Mouse (Mus musculus) c-Kit-negative CD71-positive TER-119-positive erythroid progenitor cells, embryonic 14.5 days (primary cell): ENCODE results near the gene Hdac9.

Experiments used
- DNase-seq: peaks from one replicate; pipeline ENCODE4 v3.0.0-alpha.2; 2013; ENCODE audit warnings: low read depth, low spot score

Gene Hdac9

GRCm38 (mm10) chr12:34604521-34604920 lies 312.4 kb downstream of the Hdac9 start:
- no peak for DNase-seq

- DNase-seq = no peak
Observed at GRCm38 (mm10) chr12:34594167-34594793, 322.6 kb downstream of the Hdac9 start.

- no peak for DNase-seq
Observed at GRCm38 (mm10) chr12:34587171-34587570, 329.7 kb downstream of the Hdac9 start.

DNA sequence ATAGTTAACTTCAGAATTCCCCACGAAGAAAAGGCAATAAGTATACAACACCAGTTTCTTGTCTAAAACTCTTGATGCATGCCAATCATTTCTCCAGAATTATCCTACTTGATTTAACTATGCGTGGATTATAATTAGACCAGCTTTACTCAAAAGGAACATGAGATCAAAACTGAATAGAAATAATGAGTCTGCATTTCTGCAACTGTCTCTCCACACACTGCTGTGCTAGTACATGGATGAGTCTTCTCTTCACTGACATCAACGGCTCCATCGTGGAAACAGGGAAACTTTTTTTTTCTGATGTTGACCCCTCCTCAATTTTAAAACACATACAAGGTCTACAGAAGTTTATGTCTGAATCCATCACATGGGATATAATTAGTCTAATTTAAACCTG lies 334.4 kb downstream of the Hdac9 start:
- DNase-seq = no peak

GRCm38 (mm10) chr12:34579220-34579619 lies 337.7 kb downstream of the Hdac9 start:
- no peak for DNase-seq

GRCm38 (mm10) chr12:34571069-34571468 lies 345.8 kb downstream of the Hdac9 start:
- no peak for DNase-seq

- no peak for DNase-seq
Observed at GRCm38 (mm10) chr12:34569472-34569871, 347.4 kb downstream of the Hdac9 start.

- DNase-seq = no peak
Observed at GRCm38 (mm10) chr12:34569052-34569451, 347.8 kb downstream of the Hdac9 start.

- no peak for DNase-seq
Observed at GRCm38 (mm10) chr12:34562331-34562730, 354.6 kb downstream of the Hdac9 start.

DNA sequence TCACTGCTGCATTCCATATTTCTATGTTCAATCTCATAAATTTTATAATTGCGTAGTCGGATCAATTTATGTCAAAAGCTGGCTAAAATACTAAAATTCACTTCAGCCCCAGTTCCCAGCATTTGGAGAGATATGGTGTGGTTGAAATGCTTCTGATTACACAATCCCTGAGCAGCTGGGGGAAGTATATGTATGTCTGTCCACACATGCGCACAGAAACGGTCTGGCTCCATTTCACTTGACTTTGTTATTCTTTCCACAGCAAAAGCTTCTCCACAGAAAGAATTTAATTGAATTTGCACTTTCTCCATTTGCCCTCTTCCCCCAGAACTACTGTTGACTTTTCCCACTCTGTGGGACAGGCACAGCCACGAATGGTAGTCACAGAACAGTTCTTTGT lies 357.9 kb downstream of the Hdac9 start:
- DNase-seq = no peak

GRCm38 (mm10) chr12:34554803-34555202 lies 362.1 kb downstream of the Hdac9 start:
- no peak for DNase-seq

DNA sequence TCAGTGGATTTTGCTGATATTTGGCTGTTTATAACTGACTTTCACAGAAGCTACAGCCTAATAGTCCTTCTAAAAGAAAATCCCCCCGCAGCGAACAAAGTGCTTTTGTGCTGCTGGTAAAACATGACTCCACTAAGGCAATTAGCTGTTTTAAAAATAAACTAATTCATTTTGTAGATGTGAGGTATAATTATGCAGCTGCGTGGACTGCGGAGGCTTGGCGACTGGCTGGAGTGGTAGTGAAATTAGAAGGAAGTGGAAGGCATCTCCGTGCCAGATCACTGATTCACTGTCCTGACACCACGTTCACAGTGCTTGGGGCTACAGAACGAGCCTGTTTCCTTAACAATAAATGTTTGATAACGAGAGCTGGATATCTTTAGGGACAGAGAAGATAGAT lies 366.6 kb downstream of the Hdac9 start:
- no peak for DNase-seq

DNA sequence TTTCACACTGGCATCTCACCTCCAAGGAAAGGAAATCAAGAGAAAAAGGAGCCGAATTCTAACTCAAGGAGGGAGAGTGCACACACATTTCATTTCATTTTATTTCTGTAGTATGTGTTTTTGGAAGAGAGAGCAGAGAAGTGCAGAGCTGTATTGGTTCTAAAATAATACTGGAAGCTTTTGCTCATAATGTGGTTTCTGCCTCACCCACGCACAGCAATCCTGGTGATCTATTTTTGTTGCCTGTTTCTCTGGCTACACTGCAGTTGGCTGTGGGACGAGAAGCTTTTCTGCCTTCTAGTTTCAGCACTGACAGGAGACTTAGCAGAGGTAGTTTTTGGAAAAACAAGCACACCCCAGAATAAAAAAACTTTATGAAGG lies 387.7 kb downstream of the Hdac9 start:
- DNase-seq = no peak

GRCm38 (mm10) chr12:34528201-34529164 lies 388.4 kb downstream of the Hdac9 start:
- DNase-seq = no peak

GRCm38 (mm10) chr12:34527761-34528160 lies 389.1 kb downstream of the Hdac9 start:
- DNase-seq = no peak

DNA sequence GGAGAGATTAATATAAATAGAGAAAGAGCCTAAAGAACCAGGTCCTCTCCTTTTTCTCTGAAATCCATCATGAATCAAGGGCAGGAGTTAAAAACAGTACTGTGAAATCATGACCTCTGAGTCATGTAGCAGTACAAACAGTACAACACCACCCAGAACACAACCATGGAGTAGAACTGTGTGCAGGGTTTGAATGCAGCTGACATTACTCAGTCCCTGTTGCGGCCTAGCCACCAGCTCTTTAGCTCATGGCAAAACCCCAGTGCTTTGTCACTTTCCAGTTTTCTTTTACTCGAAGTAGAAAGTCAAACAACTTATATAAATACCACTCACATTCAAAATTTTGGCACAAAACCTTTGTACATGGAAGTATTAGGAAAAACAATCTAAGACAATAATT lies 395.4 kb downstream of the Hdac9 start:
- no peak for DNase-seq

- no peak for DNase-seq
Observed at GRCm38 (mm10) chr12:34516769-34517562, 399.9 kb downstream of the Hdac9 start.

GRCm38 (mm10) chr12:34506345-34506744 lies 410.6 kb downstream of the Hdac9 start:
- DNase-seq = no peak

DNA sequence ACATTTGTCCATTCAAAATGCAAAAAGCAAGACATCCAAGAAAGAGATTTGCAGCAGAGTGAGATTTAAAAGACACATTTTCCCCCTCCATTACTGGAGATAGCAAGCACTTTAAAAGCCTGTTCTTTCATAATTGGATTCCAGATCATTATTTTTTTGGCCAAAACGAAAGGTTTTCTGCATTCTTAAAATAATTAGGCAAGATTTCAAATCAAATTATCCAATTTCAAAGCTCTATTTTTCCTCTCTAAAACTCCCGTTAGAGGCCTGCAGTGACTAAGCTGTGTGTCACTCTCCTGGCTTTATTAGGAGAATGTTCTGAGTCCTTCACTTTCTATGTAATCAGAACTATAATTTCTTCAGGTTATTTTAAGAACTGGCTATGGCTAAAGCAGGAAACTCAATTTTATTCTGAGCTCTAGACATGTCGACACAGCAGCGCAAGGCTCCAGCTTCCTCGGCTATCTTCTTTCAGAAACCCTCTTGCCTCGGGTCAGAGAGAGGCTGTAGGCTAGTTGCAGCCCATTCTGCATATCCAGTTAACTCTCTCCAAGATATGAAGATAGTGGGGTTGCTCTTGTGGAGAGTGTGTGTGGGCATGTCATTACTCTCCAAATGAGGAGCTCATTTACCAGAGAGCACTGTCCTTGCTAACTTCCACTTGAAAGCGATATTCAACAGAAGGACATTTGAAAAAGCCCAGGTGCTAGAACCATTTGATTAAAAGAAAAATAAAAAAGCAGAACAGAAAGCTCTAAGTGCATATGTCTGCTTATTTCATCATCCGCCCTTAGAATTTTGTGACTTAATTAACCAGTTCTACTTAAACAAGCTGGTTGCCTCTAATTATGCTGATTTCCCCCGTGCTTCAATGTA lies 417.9 kb downstream of the Hdac9 start:
- no peak for DNase-seq

GRCm38 (mm10) chr12:34498331-34498730 lies 418.6 kb downstream of the Hdac9 start:
- DNase-seq = no peak

DNA sequence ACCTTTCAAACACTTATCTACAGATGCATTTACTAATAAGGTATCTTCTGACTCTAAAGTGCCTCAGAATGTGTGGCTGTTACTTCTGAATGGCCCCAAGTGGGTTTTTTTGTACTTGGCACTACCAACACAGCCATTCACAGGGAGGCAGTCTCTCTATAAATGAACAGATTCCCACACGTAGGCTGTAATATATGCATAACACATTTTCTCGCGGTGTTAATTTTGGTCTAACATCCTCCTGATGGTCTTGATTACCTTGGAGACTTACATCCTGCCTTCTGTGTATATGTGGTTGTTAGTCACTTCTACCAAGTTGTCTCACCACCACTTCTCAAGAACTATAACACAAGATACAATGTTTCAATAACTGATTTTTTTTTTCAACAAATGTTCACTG lies 419.2 kb downstream of the Hdac9 start:
- DNase-seq = no peak
